Mouse (Mus musculus): Measurements from ENCODE around the gene Dzip1. TPM values are rescaled to one million over a fixed set of nuclear protein-coding genes. Genes with fewer than 3 reads are reported as not detected.

The Dzip1 gene
- total RNA-seq (2012; rRNA removed): 0.29 and 0.51 TPM in 2 replicates
- 0.16 and 0.19 TPM in 2 replicates for total RNA-seq (2014; rRNA removed)
- polyA plus RNA-seq (2012; ENCODE audit: insufficient read length, low read depth): 0.68 and 0.83 TPM in 2 replicates

DNA sequence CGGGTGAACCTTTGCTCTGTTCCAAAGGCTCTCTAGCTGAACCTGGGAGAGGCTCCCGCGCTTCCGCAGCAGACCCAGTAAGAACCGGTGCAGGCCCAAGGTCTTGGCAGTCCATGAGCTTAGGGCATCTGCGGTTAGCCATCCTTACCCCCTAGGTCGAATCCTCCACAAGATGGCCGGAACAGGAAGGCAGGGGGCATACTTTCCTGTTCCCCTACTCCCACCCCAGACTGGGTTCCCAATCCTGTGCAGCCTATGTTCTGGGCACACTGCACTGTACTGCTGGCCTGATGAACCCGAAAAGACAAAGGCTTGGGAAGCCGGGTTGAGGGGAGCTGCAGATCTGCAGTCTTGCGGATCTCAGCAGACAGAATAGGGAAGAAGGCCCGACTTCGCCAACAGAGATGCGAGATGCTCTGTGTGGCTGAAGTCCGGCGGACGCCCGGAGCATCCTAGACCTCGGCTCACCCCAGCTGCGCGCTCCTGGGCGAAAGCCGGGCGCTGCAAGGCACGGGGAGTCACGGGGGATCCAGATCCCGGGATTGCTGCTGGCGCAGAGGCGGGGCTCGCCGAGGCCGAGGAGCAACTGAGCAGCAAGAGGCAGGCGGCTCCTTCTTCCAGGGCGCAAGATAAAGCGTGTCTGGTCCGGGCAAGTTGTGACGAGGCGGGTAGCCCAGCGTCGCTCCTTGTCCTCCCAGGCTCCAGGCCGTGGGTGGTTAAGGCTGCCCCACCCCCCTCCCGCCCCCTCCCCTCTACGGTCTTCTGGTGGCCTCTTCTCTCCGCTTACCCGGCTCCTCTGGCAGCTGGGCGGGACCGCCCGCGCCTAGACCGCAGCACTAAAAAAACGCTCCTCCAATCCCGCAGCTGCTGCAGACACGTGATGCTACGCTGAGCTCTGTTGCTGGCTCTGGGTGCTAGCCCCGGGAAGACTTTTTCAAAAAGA, at the start of gene Dzip1:
TSS of gene Dzip1 (minus strand) at position 788 of the 943 bp plus-strand sequence.
- Histone ChIP-seq H3K79me2 (replicated peaks; ENCODE audit: control insufficient read depth, extremely low read depth, insufficient read depth, poor library complexity, severe bottlenecking) (no peaks in the 10 kb centered on the region), H3K4me2 (ENCODE audit: insufficient read depth, low read depth, poor library complexity, severe bottlenecking) (peak within 1 kb of the TSS; percentile 54), H3K4me1 (ENCODE audit: control insufficient read depth in 1 of 2, insufficient read depth in 2 of 2) (peaks cover 4 to 12% of the 10 kb centered on the region in 2 experiments; a peak in 3 of 4 replicates), H3K36me3 (replicated peaks in 1 of 2; ENCODE audit: control insufficient read depth in 1 of 2, insufficient read depth in 1 of 2, low read length in 1 of 2) (no peaks in the 10 kb centered on the region), H3K27ac (ENCODE audit: insufficient read depth, low read depth) (no peak within 1 kb of the TSS), H3K9me3 (replicated peaks; ENCODE audit: low read length) (no peaks in the 10 kb centered on the region), H3K4me3 (replicated peaks in 1 of 3; ENCODE audit: low read depth in 2 of 3, low read length in 2 of 3, poor library complexity in 1 of 3) (peak within 1 kb of the TSS; percentile 6 to 44 (median 22)), H3K27me3 (replicated peaks) (no peaks in the 10 kb centered on the region), H3K9ac (ENCODE audit: insufficient read depth, low read depth) (no peak within 1 kb of the TSS)
- in situ Hi-C loops (cut with MboI; ENCODE audit: low pct_ligation_motif_present, low pct_unique_long_range_greater_than_20kb, low sequenced_read_pairs): no loop called here
- DNase-seq (ENCODE audit: extremely low read depth): no peak
- dilution Hi-C loops (cut with MboI; ENCODE audit: extremely low pct_ligation_motif_present, extremely low pct_unique_long_range_greater_than_20kb, low sequenced_read_pairs): no loop called here
- peak; percentile 11; the same call in 1 of the 2 replicates for TF ChIP-seq USF2 (conservative IDR thresholded peaks at IDR 0.05; ENCODE audit: low read depth, low read length)
- peak; percentile 69 for TF ChIP-seq USF1 (IDR thresholded peaks at IDR 0.05; ENCODE audit: low read depth, low read length)
- peak; percentile 59; the same call in 1 of the 2 replicates for TF ChIP-seq BHLHE40 (IDR thresholded peaks at IDR 0.05; ENCODE audit: low read depth, low read length)
- TF ChIP-seq JUN (IDR thresholded peaks at IDR 0.05; ENCODE audit: insufficient read depth, low read depth, low read length): no peak
- peak; percentile 46 for TF ChIP-seq ZNF384 (IDR thresholded peaks at IDR 0.05; ENCODE audit: low read depth, low read length)
- no peak for TF ChIP-seq CHD1 (IDR thresholded peaks at IDR 0.05; ENCODE audit: low read depth, low read length)
- peak; percentile 35; the same call in 1 of the 2 replicates for TF ChIP-seq MAX (IDR thresholded peaks at IDR 0.05; ENCODE audit: low read length)
- TF ChIP-seq RAD21 (IDR thresholded peaks at IDR 0.05; ENCODE audit: low read depth, low read length): no peak
- no peak for TF ChIP-seq ZMIZ1 (IDR thresholded peaks at IDR 0.05; ENCODE audit: low read depth, low read length)

DNA sequence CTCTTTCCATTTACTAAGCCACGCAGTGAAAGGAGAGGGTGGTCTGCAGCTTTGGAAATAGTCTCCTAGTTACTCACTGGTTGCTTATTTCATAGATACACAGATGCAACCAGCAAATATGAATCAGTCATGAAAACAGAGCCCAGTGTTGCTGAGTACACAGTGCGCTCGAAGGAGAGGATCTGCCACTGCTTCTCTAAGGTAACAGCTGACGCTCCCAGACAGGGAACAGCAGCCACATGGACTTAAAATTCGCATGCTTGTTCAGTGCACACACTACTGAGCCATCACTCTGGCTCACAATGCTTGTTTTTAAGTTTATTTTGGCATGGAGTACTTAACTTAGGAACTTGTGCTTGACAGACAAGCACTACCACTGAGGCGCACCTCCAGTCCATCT, 47.0 kb upstream of the Dzip1 start:
- Histone ChIP-seq H3K9me3 (replicated peaks; ENCODE audit: low read length) (no peaks in the 10 kb centered on the region), H3K9ac (ENCODE audit: insufficient read depth, low read depth) (no peak overlapping the region), H3K4me2 (ENCODE audit: insufficient read depth, low read depth, poor library complexity, severe bottlenecking) (no peak overlapping the region), H3K79me2 (replicated peaks; ENCODE audit: control insufficient read depth, extremely low read depth, insufficient read depth, poor library complexity, severe bottlenecking) (no peaks in the 10 kb centered on the region), H3K4me3 (replicated peaks in 1 of 3; ENCODE audit: low read depth in 2 of 3, low read length in 2 of 3, poor library complexity in 1 of 3) (no peak overlapping the region), H3K27ac (ENCODE audit: insufficient read depth, low read depth) (no peak overlapping the region), H3K36me3 (replicated peaks in 1 of 2; ENCODE audit: control insufficient read depth in 1 of 2, insufficient read depth in 1 of 2, low read length in 1 of 2) (peaks cover 36 to 92% of the 10 kb centered on the region in 2 experiments), H3K27me3 (replicated peaks) (no peaks in the 10 kb centered on the region), H3K4me1 (ENCODE audit: control insufficient read depth in 1 of 2, insufficient read depth in 2 of 2) (no peaks in the 10 kb centered on the region)
- in situ Hi-C loops (cut with MboI; ENCODE audit: low pct_ligation_motif_present, low pct_unique_long_range_greater_than_20kb, low sequenced_read_pairs) (no loop called here), dilution Hi-C loops (cut with MboI; ENCODE audit: extremely low pct_ligation_motif_present, extremely low pct_unique_long_range_greater_than_20kb, low sequenced_read_pairs) (no loop called here)
- TF ChIP-seq NRF1 (IDR thresholded peaks at IDR 0.05; ENCODE audit: low read depth, low read length) (no peak), MXI1 (IDR thresholded peaks at IDR 0.05; ENCODE audit: low read depth, low read length) (no peak), ZMIZ1 (IDR thresholded peaks at IDR 0.05; ENCODE audit: low read depth, low read length) (no peak), SMC3 (IDR thresholded peaks at IDR 0.05; ENCODE audit: low read depth, low read length) (no peak), MAX (IDR thresholded peaks at IDR 0.05; ENCODE audit: low read length) (no peak), KAT2A (IDR thresholded peaks at IDR 0.05; ENCODE audit: insufficient replicate concordance, low read length) (no peak), BHLHE40 (IDR thresholded peaks at IDR 0.05; ENCODE audit: low read depth, low read length) (no peak), ELF1 (IDR thresholded peaks at IDR 0.05; ENCODE audit: low read depth, low read length) (no peak)
- no peak for DNase-seq (ENCODE audit: extremely low read depth)

Data from CH12.LX (cell line).